Mouse (Mus musculus): Measurements from ENCODE around the gene Gm49387. TPM values are rescaled to one million over a fixed set of nuclear protein-coding genes. Genes with fewer than 3 reads are reported as not detected.
A peak's percentile ranks its signal among the peaks of the same experiment; 100 is the strongest.

The Gm49387 gene
- polyA plus RNA-seq, 1 experiment, result 0.32 TPM

DNA sequence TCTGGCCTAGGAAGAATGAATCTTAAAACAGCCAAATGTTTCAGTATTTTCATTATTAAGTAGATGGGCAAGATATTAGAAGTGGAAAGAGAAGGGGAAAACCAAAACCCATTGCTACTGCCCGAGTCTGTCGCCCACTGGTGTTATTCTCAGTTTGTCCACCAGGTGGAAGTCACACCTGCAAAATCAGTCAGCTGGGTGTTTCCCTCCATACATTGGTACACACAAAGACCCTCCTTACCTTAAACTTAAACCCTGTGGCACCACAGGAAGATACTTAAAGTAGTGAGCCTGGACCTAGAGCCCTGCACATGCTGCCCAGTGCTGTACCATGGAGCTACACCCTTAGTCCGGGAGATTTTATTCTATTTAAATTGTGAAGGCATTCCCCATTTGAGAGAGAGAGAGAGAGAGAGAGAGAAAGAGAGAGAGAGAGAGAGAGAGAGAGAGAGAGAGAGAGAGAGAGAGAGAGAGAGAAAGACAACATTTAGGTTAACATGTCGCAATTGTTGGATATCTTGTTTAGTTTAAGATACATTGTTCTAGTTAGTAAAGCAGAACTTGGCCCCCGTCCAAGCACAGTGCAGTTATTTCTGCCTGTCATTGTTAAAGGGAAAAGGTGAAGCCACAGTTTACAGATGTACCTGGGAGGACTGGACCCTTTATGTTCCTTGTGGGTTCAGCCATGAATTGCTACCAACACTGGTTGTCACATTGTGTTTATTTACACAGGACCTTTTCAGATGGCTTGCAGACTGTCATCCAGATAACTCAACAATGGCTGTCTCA, 16.4 kb upstream of the Gm49387 start:
- DNase-seq (ENCODE audit: low read depth in 1 of 2, low spot score in 2 of 2), result peak in 1 of 2 experiments; percentile 75
- H3K4me1 ChIP-seq (ENCODE audit: control insufficient read depth, insufficient read depth, insufficient read length), result no peaks in the 10 kb centered on the region; the same call in 1 of the 2 replicates
- H3K4me3 ChIP-seq (ENCODE audit: extremely low read depth, insufficient read depth, insufficient read length), result no peak overlapping the region
- no peak overlapping the region for H3K27ac ChIP-seq (ENCODE audit: insufficient read depth, low read length)
- H3K27me3 ChIP-seq (ENCODE audit: control insufficient read depth, insufficient read depth, low read length), result no peaks in the 10 kb centered on the region
- no peak for TF ChIP-seq POLR2A (IDR thresholded peaks at IDR 0.05; ENCODE audit: low read depth, low read length)
- TF ChIP-seq CTCF (IDR thresholded peaks at IDR 0.05; ENCODE audit: extremely low read depth, insufficient read depth, insufficient read length, insufficient replicate concordance), result peak; percentile 81; the same call in 1 of the 2 replicates
- 23% methylated on average over 5 of the region's 5 CpGs for WGBS
- no peaks in the 10 kb centered on the region for H3K36me3 ChIP-seq (ENCODE audit: control insufficient read depth, insufficient read depth, low read length)

DNA sequence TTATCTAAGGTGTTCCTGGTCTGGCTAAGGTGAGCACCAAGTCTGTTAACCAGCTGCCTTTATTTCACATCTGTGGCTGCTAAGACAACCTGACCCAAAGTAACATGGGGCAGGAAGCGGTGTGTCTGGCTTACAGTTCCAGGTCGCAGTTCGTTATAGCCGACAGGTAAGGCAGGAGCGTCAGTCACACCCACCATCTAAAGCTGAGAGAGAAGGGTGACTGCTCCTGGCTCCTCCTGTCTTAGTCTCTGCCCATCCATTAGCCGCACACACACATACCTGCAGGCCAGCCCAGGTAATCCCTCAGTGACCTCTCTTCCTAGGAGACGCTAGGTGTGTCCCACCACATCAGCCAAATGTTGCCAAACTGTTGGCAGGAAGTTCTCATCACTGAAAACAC, 15.7 kb upstream of the Gm49387 start:
- Histone ChIP-seq H3K36me3 (ENCODE audit: control insufficient read depth, insufficient read depth, low read length) (no peaks in the 10 kb centered on the region), H3K4me1 (ENCODE audit: control insufficient read depth, insufficient read depth, insufficient read length) (no peaks in the 10 kb centered on the region; the same call in 1 of the 2 replicates), H3K4me3 (ENCODE audit: extremely low read depth, insufficient read depth, insufficient read length) (no peak overlapping the region), H3K27ac (ENCODE audit: insufficient read depth, low read length) (no peak overlapping the region), H3K27me3 (ENCODE audit: control insufficient read depth, insufficient read depth, low read length) (no peaks in the 10 kb centered on the region)
- no peak for TF ChIP-seq POLR2A (IDR thresholded peaks at IDR 0.05; ENCODE audit: low read depth, low read length)
- TF ChIP-seq CTCF (IDR thresholded peaks at IDR 0.05; ENCODE audit: extremely low read depth, insufficient read depth, insufficient read length, insufficient replicate concordance), result no peak
- 83% methylated on average over 7 of the region's 7 CpGs for WGBS
- DNase-seq (ENCODE audit: low read depth in 1 of 2, low spot score in 2 of 2), result no peak

DNA sequence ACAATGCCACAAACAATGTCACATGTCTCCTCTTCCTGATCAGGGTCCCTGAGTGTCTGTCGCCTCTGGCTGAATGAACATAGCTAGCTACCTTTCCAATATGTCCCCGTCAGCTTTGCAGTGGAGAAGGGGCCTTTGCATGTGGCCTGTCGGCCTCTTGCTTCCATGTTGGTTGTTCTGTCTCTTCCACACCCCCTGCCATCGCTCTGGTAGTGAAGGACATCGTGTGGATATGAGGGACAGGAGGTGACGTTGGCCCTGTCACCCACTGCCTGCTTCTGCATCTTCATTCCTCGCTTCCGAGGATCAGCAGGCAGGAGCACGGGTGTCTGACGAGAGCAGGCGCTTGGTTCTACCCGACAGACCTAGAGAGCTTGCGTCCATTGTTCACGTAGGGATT, 14.7 kb upstream of the Gm49387 start:
- no peak for TF ChIP-seq POLR2A (IDR thresholded peaks at IDR 0.05; ENCODE audit: low read depth, low read length)
- no peak for TF ChIP-seq CTCF (IDR thresholded peaks at IDR 0.05; ENCODE audit: extremely low read depth, insufficient read depth, insufficient read length, insufficient replicate concordance)
- Histone ChIP-seq H3K4me3 (ENCODE audit: extremely low read depth, insufficient read depth, insufficient read length) (no peak overlapping the region), H3K27me3 (ENCODE audit: control insufficient read depth, insufficient read depth, low read length) (no peaks in the 10 kb centered on the region), H3K27ac (ENCODE audit: insufficient read depth, low read length) (no peak overlapping the region), H3K36me3 (ENCODE audit: control insufficient read depth, insufficient read depth, low read length) (no peaks in the 10 kb centered on the region), H3K4me1 (ENCODE audit: control insufficient read depth, insufficient read depth, insufficient read length) (no peaks in the 10 kb centered on the region; the same call in 1 of the 2 replicates)
- DNase-seq (ENCODE audit: low read depth in 1 of 2, low spot score in 2 of 2), result no peak
- 93% methylated on average over 14 of the region's 14 CpGs for whole genome bisulfite sequencing

- H3K27ac ChIP-seq (ENCODE audit: insufficient read depth, low read length), result no peak overlapping the region
- TF ChIP-seq CTCF (IDR thresholded peaks at IDR 0.05; ENCODE audit: extremely low read depth, insufficient read depth, insufficient read length, insufficient replicate concordance), result no peak
- no peak for TF ChIP-seq POLR2A (IDR thresholded peaks at IDR 0.05; ENCODE audit: low read depth, low read length)
- 90% methylated on average over 5 of the region's 5 CpGs for WGBS
Measured at GRCm38 (mm10) chr14:31654816-31655215, 14.1 kb upstream of the Gm49387 start.

DNA sequence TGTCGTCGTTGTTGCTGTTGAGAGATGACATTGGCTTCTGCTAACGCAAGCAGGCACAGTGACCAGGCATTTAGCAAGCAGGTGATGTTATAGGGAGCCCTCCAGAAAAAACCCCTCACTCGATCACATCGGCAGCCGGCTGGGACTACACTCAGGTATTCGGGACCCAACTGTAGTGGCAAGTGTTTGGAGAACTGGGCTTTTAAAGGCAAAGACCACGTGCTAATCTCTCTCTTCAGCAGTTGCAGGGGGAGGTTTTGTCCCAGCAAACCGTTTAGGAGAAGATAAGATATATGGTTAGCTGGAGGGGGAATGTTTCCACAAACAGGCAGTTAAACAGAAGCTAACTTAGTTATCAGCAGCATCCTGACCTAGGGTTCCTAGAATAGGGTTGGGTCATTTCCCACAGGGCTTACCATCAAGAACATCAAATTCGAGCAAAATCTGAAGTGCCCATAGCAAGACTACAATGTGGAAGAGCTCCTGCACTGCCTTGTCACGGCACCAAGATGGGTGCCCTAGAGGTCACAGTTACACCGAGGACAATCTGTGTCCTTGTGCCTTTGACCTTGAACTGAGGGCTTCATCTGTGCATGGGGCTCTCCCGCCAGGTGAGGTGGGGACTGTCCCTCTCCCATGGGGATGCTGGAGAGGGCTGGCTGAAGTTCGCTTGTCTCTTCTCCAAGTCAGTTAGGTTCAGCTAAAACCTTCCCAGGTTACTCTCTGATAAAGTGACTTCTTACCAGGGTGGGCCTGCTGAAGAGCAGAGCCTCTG, 12.6 kb upstream of the Gm49387 start:
- 80% methylated on average over 14 of the region's 14 CpGs for WGBS
- no peaks in the 10 kb centered on the region for H3K36me3 ChIP-seq (ENCODE audit: control insufficient read depth, insufficient read depth, low read length)
- DNase-seq (ENCODE audit: low read depth in 1 of 2, low spot score in 2 of 2), result no peak
- H3K4me1 ChIP-seq (ENCODE audit: control insufficient read depth, insufficient read depth, insufficient read length), result no peaks in the 10 kb centered on the region
- no peak overlapping the region for H3K27ac ChIP-seq (ENCODE audit: insufficient read depth, low read length)
- no peak overlapping the region for H3K4me3 ChIP-seq (ENCODE audit: extremely low read depth, insufficient read depth, insufficient read length)
- TF ChIP-seq POLR2A (IDR thresholded peaks at IDR 0.05; ENCODE audit: low read depth, low read length), result no peak
- no peak for TF ChIP-seq CTCF (IDR thresholded peaks at IDR 0.05; ENCODE audit: extremely low read depth, insufficient read depth, insufficient read length, insufficient replicate concordance)
- H3K27me3 ChIP-seq (ENCODE audit: control insufficient read depth, insufficient read depth, low read length), result no peaks in the 10 kb centered on the region

More at GRCm38 (mm10) chr14:31654816-31655215, 14.1 kb upstream of the Gm49387 start:
- no peaks in the 10 kb centered on the region for H3K36me3 ChIP-seq (ENCODE audit: control insufficient read depth, insufficient read depth, low read length)
- H3K27me3 ChIP-seq (ENCODE audit: control insufficient read depth, insufficient read depth, low read length), result no peaks in the 10 kb centered on the region
- H3K4me3 ChIP-seq (ENCODE audit: extremely low read depth, insufficient read depth, insufficient read length), result no peak overlapping the region
- no peaks in the 10 kb centered on the region; the same call in 1 of the 2 replicates for H3K4me1 ChIP-seq (ENCODE audit: control insufficient read depth, insufficient read depth, insufficient read length)
- DNase-seq (ENCODE audit: low read depth in 1 of 2, low spot score in 2 of 2), result no peak

GRCm38 (mm10) chr14:31652624-31653023, 11.9 kb upstream of the Gm49387 start:
- Histone ChIP-seq H3K4me3 (ENCODE audit: extremely low read depth, insufficient read depth, insufficient read length) (no peak overlapping the region), H3K4me1 (ENCODE audit: control insufficient read depth, insufficient read depth, insufficient read length) (no peaks in the 10 kb centered on the region), H3K27ac (ENCODE audit: insufficient read depth, low read length) (no peak overlapping the region), H3K36me3 (ENCODE audit: control insufficient read depth, insufficient read depth, low read length) (no peaks in the 10 kb centered on the region), H3K27me3 (ENCODE audit: control insufficient read depth, insufficient read depth, low read length) (no peaks in the 10 kb centered on the region)
- 98% methylated on average over 1 of the region's 1 CpGs for WGBS
- no peak for TF ChIP-seq POLR2A (IDR thresholded peaks at IDR 0.05; ENCODE audit: low read depth, low read length)
- no peak for TF ChIP-seq CTCF (IDR thresholded peaks at IDR 0.05; ENCODE audit: extremely low read depth, insufficient read depth, insufficient read length, insufficient replicate concordance)
- DNase-seq (ENCODE audit: low read depth in 1 of 2, low spot score in 2 of 2), result no peak
